Mouse (Mus musculus): ENCODE data around the gene Kcnd3. TPM values are rescaled to one million over a fixed set of nuclear protein-coding genes. Genes with fewer than 3 reads are reported as not detected.
A peak's percentile ranks its signal among the peaks of the same experiment; 100 is the strongest.

The Kcnd3 gene
- not detected in 2 replicates for polyA plus RNA-seq (2012; ENCODE audit: insufficient read depth, insufficient read length, missing spikeins)

- TF ChIP-seq CTCF (IDR thresholded peaks at IDR 0.05; ENCODE audit: low read depth, low read length) (no peak), POLR2A (IDR thresholded peaks at IDR 0.05; ENCODE audit: borderline replicate concordance, low read depth, low read length) (no peak)
- H3K4me3 ChIP-seq (ENCODE audit: insufficient read depth, low read length) = peak within 1 kb of the TSS; percentile 11
- no peak within 1 kb of the TSS for H3K27ac ChIP-seq (ENCODE audit: insufficient read depth, low read depth, low read length)
- no peaks in the 10 kb centered on the region for H3K4me1 ChIP-seq (ENCODE audit: control insufficient read depth, insufficient read depth, low read length)
These were observed at the start of gene Kcnd3 for GRCm38 (mm10) chr3:105451627-105452555. Kcnd3 (plus strand) TSS chr3:105452330.

GRCm38 (mm10) chr3:105402676-105403075, 49.5 kb upstream of the Kcnd3 start:
- H3K4me3 ChIP-seq (ENCODE audit: insufficient read depth, low read length) = no peak overlapping the region

GRCm38 (mm10) chr3:105403410-105404076, 48.6 kb upstream of the Kcnd3 start:
- Histone ChIP-seq H3K4me1 (ENCODE audit: control insufficient read depth, insufficient read depth, low read length) (no peaks in the 10 kb centered on the region), H3K27ac (ENCODE audit: insufficient read depth, low read depth, low read length) (no peak overlapping the region), H3K4me3 (ENCODE audit: insufficient read depth, low read length) (no peak overlapping the region)
- no peak for TF ChIP-seq CTCF (IDR thresholded peaks at IDR 0.05; ENCODE audit: low read depth, low read length)
- no peak for TF ChIP-seq POLR2A (IDR thresholded peaks at IDR 0.05; ENCODE audit: borderline replicate concordance, low read depth, low read length)

More at GRCm38 (mm10) chr3:105402676-105403075, 49.5 kb upstream of the Kcnd3 start:
- no peaks in the 10 kb centered on the region for H3K4me1 ChIP-seq (ENCODE audit: control insufficient read depth, insufficient read depth, low read length)
- no peak overlapping the region for H3K27ac ChIP-seq (ENCODE audit: insufficient read depth, low read depth, low read length)
- TF ChIP-seq CTCF (IDR thresholded peaks at IDR 0.05; ENCODE audit: low read depth, low read length) (no peak), POLR2A (IDR thresholded peaks at IDR 0.05; ENCODE audit: borderline replicate concordance, low read depth, low read length) (no peak)

GRCm38 (mm10) chr3:105404077-105404446, 48.1 kb upstream of the Kcnd3 start:
- H3K4me3 ChIP-seq (ENCODE audit: insufficient read depth, low read length) = no peak overlapping the region
- H3K4me1 ChIP-seq (ENCODE audit: control insufficient read depth, insufficient read depth, low read length) = no peaks in the 10 kb centered on the region
- TF ChIP-seq CTCF (IDR thresholded peaks at IDR 0.05; ENCODE audit: low read depth, low read length) (no peak), POLR2A (IDR thresholded peaks at IDR 0.05; ENCODE audit: borderline replicate concordance, low read depth, low read length) (no peak)
- H3K27ac ChIP-seq (ENCODE audit: insufficient read depth, low read depth, low read length) = no peak overlapping the region

GRCm38 (mm10) chr3:105405516-105405915, 46.6 kb upstream of the Kcnd3 start:
- H3K4me3 ChIP-seq (ENCODE audit: insufficient read depth, low read length) = no peak overlapping the region
- TF ChIP-seq CTCF (IDR thresholded peaks at IDR 0.05; ENCODE audit: low read depth, low read length) (no peak), POLR2A (IDR thresholded peaks at IDR 0.05; ENCODE audit: borderline replicate concordance, low read depth, low read length) (no peak)
- H3K4me1 ChIP-seq (ENCODE audit: control insufficient read depth, insufficient read depth, low read length) = no peaks in the 10 kb centered on the region
- no peak overlapping the region for H3K27ac ChIP-seq (ENCODE audit: insufficient read depth, low read depth, low read length)

GRCm38 (mm10) chr3:105406036-105406435, 46.1 kb upstream of the Kcnd3 start:
- Histone ChIP-seq H3K4me3 (ENCODE audit: insufficient read depth, low read length) (no peak overlapping the region), H3K4me1 (ENCODE audit: control insufficient read depth, insufficient read depth, low read length) (no peaks in the 10 kb centered on the region), H3K27ac (ENCODE audit: insufficient read depth, low read depth, low read length) (no peak overlapping the region)
- TF ChIP-seq POLR2A (IDR thresholded peaks at IDR 0.05; ENCODE audit: borderline replicate concordance, low read depth, low read length) = no peak
- TF ChIP-seq CTCF (IDR thresholded peaks at IDR 0.05; ENCODE audit: low read depth, low read length) = no peak

GRCm38 (mm10) chr3:105408211-105408610, 43.9 kb upstream of the Kcnd3 start:
- H3K27ac ChIP-seq (ENCODE audit: insufficient read depth, low read depth, low read length) = no peak overlapping the region
- H3K4me3 ChIP-seq (ENCODE audit: insufficient read depth, low read length) = no peak overlapping the region
- H3K4me1 ChIP-seq (ENCODE audit: control insufficient read depth, insufficient read depth, low read length) = no peaks in the 10 kb centered on the region
- TF ChIP-seq POLR2A (IDR thresholded peaks at IDR 0.05; ENCODE audit: borderline replicate concordance, low read depth, low read length) (no peak), CTCF (IDR thresholded peaks at IDR 0.05; ENCODE audit: low read depth, low read length) (no peak)

- H3K4me3 ChIP-seq (ENCODE audit: insufficient read depth, low read length) = no peak overlapping the region
- no peak overlapping the region for H3K27ac ChIP-seq (ENCODE audit: insufficient read depth, low read depth, low read length)
- H3K4me1 ChIP-seq (ENCODE audit: control insufficient read depth, insufficient read depth, low read length) = no peaks in the 10 kb centered on the region
- TF ChIP-seq CTCF (IDR thresholded peaks at IDR 0.05; ENCODE audit: low read depth, low read length) (no peak), POLR2A (IDR thresholded peaks at IDR 0.05; ENCODE audit: borderline replicate concordance, low read depth, low read length) (no peak)
These were observed 41.3 kb upstream of the Kcnd3 start for GRCm38 (mm10) chr3:105410810-105411209.

GRCm38 (mm10) chr3:105411776-105412175, 40.4 kb upstream of the Kcnd3 start:
- TF ChIP-seq POLR2A (IDR thresholded peaks at IDR 0.05; ENCODE audit: borderline replicate concordance, low read depth, low read length) (no peak), CTCF (IDR thresholded peaks at IDR 0.05; ENCODE audit: low read depth, low read length) (no peak)
- Histone ChIP-seq H3K27ac (ENCODE audit: insufficient read depth, low read depth, low read length) (no peak overlapping the region), H3K4me1 (ENCODE audit: control insufficient read depth, insufficient read depth, low read length) (no peaks in the 10 kb centered on the region), H3K4me3 (ENCODE audit: insufficient read depth, low read length) (no peak overlapping the region)

- H3K27ac ChIP-seq (ENCODE audit: insufficient read depth, low read depth, low read length) = no peak overlapping the region
- no peak for TF ChIP-seq CTCF (IDR thresholded peaks at IDR 0.05; ENCODE audit: low read depth, low read length)
- TF ChIP-seq POLR2A (IDR thresholded peaks at IDR 0.05; ENCODE audit: borderline replicate concordance, low read depth, low read length) = no peak
These were observed 39.9 kb upstream of the Kcnd3 start for GRCm38 (mm10) chr3:105412229-105412628.

More at GRCm38 (mm10) chr3:105412229-105412628, 39.9 kb upstream of the Kcnd3 start:
- H3K4me3 ChIP-seq (ENCODE audit: insufficient read depth, low read length) = no peak overlapping the region
- no peaks in the 10 kb centered on the region for H3K4me1 ChIP-seq (ENCODE audit: control insufficient read depth, insufficient read depth, low read length)
